Mouse (Mus musculus) embryonic fibroblast, embryonic 13.5 days (primary cell): ENCODE measurements around the gene Uck2.

Experiments used
- CTCF ChIP-seq: IDR thresholded peaks from 2 replicates; pipeline ENCODE4 v1.5.1; 2011; ENCODE audit warnings: mild to moderate bottlenecking, control low read depth, low read length, moderate library complexity, borderline replicate concordance; ENCODE audit not compliant: insufficient read depth
- POLR2A ChIP-seq: IDR thresholded peaks from 2 replicates; pipeline ENCODE4 v1.6.1; 2011; ENCODE audit warnings: low read depth, mild to moderate bottlenecking, control low read depth, low read length, moderate library complexity

GRCm38 (mm10) chr1:167181919-167182616 lies 103.1 kb downstream of the Uck2 start:
- TF ChIP-seq POLR2A (no peak), CTCF (no peak)
